Mouse (Mus musculus): ENCODE results near the gene Fry.

DNA sequence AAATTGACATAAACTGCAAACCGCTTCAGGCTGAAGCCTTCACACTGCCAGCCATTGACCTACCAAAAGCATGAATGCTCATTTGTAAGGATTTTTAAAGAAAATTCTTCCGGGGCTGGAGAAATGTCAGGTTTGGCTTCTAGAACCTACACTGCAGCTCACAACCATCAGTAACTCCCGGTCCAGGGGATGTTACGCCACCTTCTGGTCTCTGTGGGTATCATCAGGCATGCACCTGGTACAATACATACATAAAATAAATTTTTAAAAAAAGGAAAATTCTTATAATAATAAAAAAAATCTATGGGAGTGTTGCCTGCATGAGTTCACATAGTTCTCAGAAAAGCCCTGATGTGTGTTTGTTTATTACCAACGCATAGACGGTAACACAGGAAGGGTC lies 42.7 kb downstream of the Fry start:
- TF ChIP-seq CTCF (IDR thresholded peaks at IDR 0.05; ENCODE audit: borderline replicate concordance, insufficient read depth, low read length) (no peak), POLR2A (IDR thresholded peaks at IDR 0.05; ENCODE audit: low read depth, low read length) (no peak)

Data from embryonic fibroblast, embryonic 13.5 days (primary cell).